Comparison of ENCODE assay signal across 19 mouse cellular contexts in genomic region chr13:72448458-72449058, GRCm38 (mm10).
"Had no signal": no experiment of that assay in that cellular context is flagged by ENCODE, and none has a peak within 500 bp of the region (broad histone marks: within the 10 kb centered on the region; RNA-seq: fewer than 3 reads in every experiment).

No protein-coding gene starts in this region.

- ATAC-seq: hindbrain, postnatal 0 days; inflammation-experienced regulatory T-cells, adult 6 months; intestine, embryonic 16.5 days had no signal

- DNase-seq: kidney, adult 18-20 months; kidney, adult 9 months; kidney, postnatal 25 days; layer of hippocampus, adult 9-11 months; lung, adult 18-20 months; lung, postnatal 14 days; midbrain, embryonic 14.5 days; thymus, adult 2 months; thymus, postnatal 14 days; thymus, postnatal 4 days had no signal

- H3K27ac ChIP-seq: hindbrain, postnatal 0 days; kidney, postnatal 0 days; layer of hippocampus, adult 2 months; limb, embryonic 10.5 days; limb, embryonic 13.5 days; macrophage had no signal

- H3K4me2 ChIP-seq: limb, embryonic 13.5 days; midbrain, embryonic 11.5 days had no signal

- H3K9me3 ChIP-seq: limb, embryonic 10.5 days; limb, embryonic 13.5 days had no signal

- H3K4me3 ChIP-seq: layer of hippocampus, adult 2 months; limb, embryonic 10.5 days; limb, embryonic 13.5 days had no signal

- H3K9ac ChIP-seq: limb, embryonic 13.5 days had no signal

- H3K4me1 ChIP-seq: limb, embryonic 10.5 days; limb, embryonic 13.5 days had no signal

- H3K36me3 ChIP-seq: limb, embryonic 10.5 days; limb, embryonic 13.5 days had no signal
